8 mouse cellular contexts compared by ENCODE assay signal in genomic region chr9:62123496-62123895, GRCm38 (mm10). TPM values are rescaled to one million over a fixed set of nuclear protein-coding genes. Genes with fewer than 3 reads are reported as not detected.
DNase-seq lines count a peak whose midpoint lies in the region; ATAC-seq and TF ChIP-seq lines count a peak whose summit lies in the region.

No protein-coding gene starts in this region.

- H3K9ac ChIP-seq in heart, embryonic 12.5 days: peak overlapping the region; percentile 70
- peak overlapping the region; percentile 55 for H3K9ac ChIP-seq in forebrain, embryonic 16.5 days (replicated peaks; ENCODE audit: low read depth, low read length)
- peak overlapping the region; percentile 72 for H3K9ac ChIP-seq in liver, embryonic 15.5 days

- DNase-seq in heart, postnatal 10 days: no peak
- DNase-seq in G1E (ENCODE audit: low spot score): no peak
- no peak for DNase-seq in right cerebral cortex, postnatal 25 days
- DNase-seq in frontal cortex, adult 2 months (ENCODE audit: extremely low spot score in 1 of 2, low spot score in 1 of 2): no peak
- no peak for DNase-seq in urinary bladder, adult 18-20 months (ENCODE audit: low spot score in 2 of 2)

- peak overlapping the region; percentile 48 for H3K27ac ChIP-seq in heart, embryonic 12.5 days (ENCODE audit: poor library complexity, severe bottlenecking)
- no peak overlapping the region for H3K27ac ChIP-seq in forebrain, embryonic 16.5 days (ENCODE audit: low read length)
- H3K27ac ChIP-seq in liver, embryonic 15.5 days (replicated peaks): peak overlapping the region; percentile 77

- H3K4me3 ChIP-seq in heart, embryonic 12.5 days: peak overlapping the region; percentile 90
- peak overlapping the region; percentile 85 for H3K4me3 ChIP-seq in G1E (ENCODE audit: low read depth, low read length)
- H3K4me3 ChIP-seq in forebrain, embryonic 16.5 days (replicated peaks; ENCODE audit: low read length): peak overlapping the region; percentile 85
- peak overlapping the region; percentile 78 for H3K4me3 ChIP-seq in liver, embryonic 15.5 days (replicated peaks)

- no peak for TF ChIP-seq CTCF in G1E (IDR thresholded peaks at IDR 0.05; ENCODE audit: low read depth, low read length)

- H3K4me2 ChIP-seq in heart, embryonic 12.5 days: peak overlapping the region; percentile 69
- H3K4me2 ChIP-seq in forebrain, embryonic 16.5 days (ENCODE audit: low read length): peak overlapping the region; percentile 46
- peak overlapping the region; percentile 100 for H3K4me2 ChIP-seq in liver, embryonic 15.5 days

- ATAC-seq in heart, embryonic 12.5 days (ENCODE audit: insufficient number of reproducible peaks, low FRiP score): no peak
- ATAC-seq in G1E (ENCODE audit: extremely low read depth, insufficient number of reproducible peaks, low FRiP score, poor library complexity, severe bottlenecking): no peak
- no peak for ATAC-seq in forebrain, embryonic 16.5 days
- ATAC-seq in liver, embryonic 15.5 days (ENCODE audit: insufficient read depth): no peak

- H3K36me3 ChIP-seq in heart, embryonic 12.5 days: no peaks in the 10 kb centered on the region
- H3K36me3 ChIP-seq in G1E (replicated peaks): no peaks in the 10 kb centered on the region
- H3K36me3 ChIP-seq in forebrain, embryonic 16.5 days (ENCODE audit: control insufficient read depth, insufficient read depth): no peaks in the 10 kb centered on the region
- H3K36me3 ChIP-seq in liver, embryonic 15.5 days (replicated peaks): no peaks in the 10 kb centered on the region

- intact Hi-C loops in heart, postnatal 10 days (cut with DNase I): loop anchor here (2.0 to 5.0 kb wide), 3 partner anchors 66 to 121 kb away; no protein-coding TSS in a partner anchor

- WGBS in heart, embryonic 12.5 days: 52% methylated on average over 3 of the region's 3 CpGs
- WGBS in forebrain, embryonic 16.5 days: 48% methylated on average over 3 of the region's 3 CpGs
- WGBS in liver, embryonic 15.5 days (ENCODE audit: insufficient replicate concordance): 46% methylated on average over 3 of the region's 3 CpGs

- peaks cover 7% of the 10 kb centered on the region for H3K4me1 ChIP-seq in heart, embryonic 12.5 days (replicated peaks)
- peaks cover 30% of the 10 kb centered on the region for H3K4me1 ChIP-seq in G1E (ENCODE audit: insufficient read depth, low read depth, low read length)
- H3K4me1 ChIP-seq in forebrain, embryonic 16.5 days (replicated peaks; ENCODE audit: control insufficient read depth, insufficient read depth, low read length): peaks cover 18% of the 10 kb centered on the region
- peaks cover 20% of the 10 kb centered on the region for H3K4me1 ChIP-seq in liver, embryonic 15.5 days (replicated peaks)

- H3K9me3 ChIP-seq in heart, embryonic 12.5 days (replicated peaks): no peaks in the 10 kb centered on the region
- no peaks in the 10 kb centered on the region for H3K9me3 ChIP-seq in G1E (replicated peaks)
- no peaks in the 10 kb centered on the region for H3K9me3 ChIP-seq in forebrain, embryonic 16.5 days (ENCODE audit: control insufficient read depth, low read length)
- H3K9me3 ChIP-seq in liver, embryonic 15.5 days (replicated peaks): no peaks in the 10 kb centered on the region

- H3K27me3 ChIP-seq in heart, embryonic 12.5 days (replicated peaks): peaks cover 4% of the 10 kb centered on the region; the same call in 1 of the 2 replicates
- peaks cover 18% of the 10 kb centered on the region for H3K27me3 ChIP-seq in G1E (ENCODE audit: insufficient read depth, low read length)
- no peaks in the 10 kb centered on the region for H3K27me3 ChIP-seq in forebrain, embryonic 16.5 days (replicated peaks; ENCODE audit: control insufficient read depth, insufficient read depth, low read length)
- peaks cover 12% of the 10 kb centered on the region for H3K27me3 ChIP-seq in liver, embryonic 15.5 days

RNA-seq across cellular contexts. Expression of gene Glce, which starts 1.0 kb away (rescaled TPM):
- 14.9 and 16.8 TPM in 2 replicates for polyA plus RNA-seq in heart, embryonic 12.5 days (2016; fragmentation: Nextera tagmentation; extraction: Ambion mirVana)
- 10 to 100 TPM; 14.6 to 15.3 TPM for total RNA-seq in heart, postnatal 10 days (2021)
- total RNA-seq in G1E (2014; fragmentation: Nextera tagmentation): 20.5 and 22.3 TPM in 2 replicates
- 16.1 and 18.5 TPM in 2 replicates for total RNA-seq in G1E (2017)
- 2.9 and 6.9 TPM in 2 replicates for polyA plus RNA-seq in G1E (2012)
- 22.7 and 22.9 TPM in 2 replicates for polyA plus RNA-seq in forebrain, embryonic 16.5 days (2015; fragmentation: Nextera tagmentation; extraction: Ambion mirVana)
- polyA plus RNA-seq in liver, embryonic 15.5 days (2015; fragmentation: Nextera tagmentation; extraction: Ambion mirVana): 4.8 and 6.5 TPM in 2 replicates
- polyA plus RNA-seq in frontal cortex, adult 2 months (2012; rRNA removed): 15.2 and 15.7 TPM in 2 replicates

Comparison
In these comparisons a context has a peak if more than half of its experiments do, and no peak if none do; other contexts are left out.
1. H3K4me2 ChIP-seq: peak in every context shown above with its lines; median percentile 100 in liver, embryonic 15.5 days; 69 in heart, embryonic 12.5 days; 46 in forebrain, embryonic 16.5 days.